Mouse (Mus musculus) heart, embryonic 12.5 days (tissue): ENCODE measurements at regions not wholly inside any gene's neighbourhood (a gene's known extent, or its start where the extent isn't known, plus 50 kb on each side); places are given as distances from the start of the nearest gene placed in this dataset.

Experiments
- ATAC-seq: fragments of 200-750 bp; cut with Nextera tagmentation; 2 replicates; pipeline ENCODE4 v1.8.0; 2017; ENCODE audit warnings: moderate TSS enrichment, moderate library complexity; ENCODE audit not compliant: insufficient number of reproducible peaks, low FRiP score
- H3K27ac ChIP-seq: fragments of 300-500 bp; sonication (generic); 2 replicates; pipeline ENCODE4 v1.5.1; 2016; ENCODE audit warnings: mild to moderate bottlenecking, moderate library complexity; ENCODE audit not compliant: poor library complexity, severe bottlenecking
- H3K27me3 ChIP-seq: fragments of 300-500 bp; sonication (generic); replicated peaks from 2 replicates; pipeline ENCODE4 v1.6.1; 2016; ENCODE audit warnings: mild to moderate bottlenecking, moderate library complexity
- H3K36me3 ChIP-seq: fragments of 300-500 bp; sonication (generic); 2 replicates; pipeline ENCODE4 v1.6.1; 2016; ENCODE audit warnings: mild to moderate bottlenecking, moderate library complexity
- H3K4me1 ChIP-seq: fragments of 300-500 bp; sonication (generic); replicated peaks from 2 replicates; pipeline ENCODE4 v1.6.1; 2016; ENCODE audit warnings: mild to moderate bottlenecking
- H3K4me2 ChIP-seq: fragments of 300-500 bp; sonication (generic); 2 replicates; pipeline ENCODE4 v1.6.1; 2016; ENCODE audit warnings: mild to moderate bottlenecking, moderate library complexity
- H3K4me3 ChIP-seq: fragments of 300-500 bp; sonication (generic); 2 replicates; pipeline ENCODE4 v1.5.1; 2016; ENCODE audit warnings: mild to moderate bottlenecking
- H3K9ac ChIP-seq: fragments of 300-500 bp; sonication (generic); 2 replicates; pipeline ENCODE4 v1.6.1; 2016; ENCODE audit warnings: mild to moderate bottlenecking, moderate library complexity
- H3K9me3 ChIP-seq: fragments of 300-500 bp; sonication (generic); replicated peaks from 2 replicates; pipeline ENCODE4 v1.6.1; 2016; ENCODE audit warnings: mild to moderate bottlenecking, moderate library complexity
- WGBS: fragments of 180-500 bp; shearing (Covaris S2); methylation state at CpG from one replicate; pipeline ENCODE4 v1.1.7; 2016; 5-methylcytosine and 5-hydroxymethylcytosine counted together

DNA sequence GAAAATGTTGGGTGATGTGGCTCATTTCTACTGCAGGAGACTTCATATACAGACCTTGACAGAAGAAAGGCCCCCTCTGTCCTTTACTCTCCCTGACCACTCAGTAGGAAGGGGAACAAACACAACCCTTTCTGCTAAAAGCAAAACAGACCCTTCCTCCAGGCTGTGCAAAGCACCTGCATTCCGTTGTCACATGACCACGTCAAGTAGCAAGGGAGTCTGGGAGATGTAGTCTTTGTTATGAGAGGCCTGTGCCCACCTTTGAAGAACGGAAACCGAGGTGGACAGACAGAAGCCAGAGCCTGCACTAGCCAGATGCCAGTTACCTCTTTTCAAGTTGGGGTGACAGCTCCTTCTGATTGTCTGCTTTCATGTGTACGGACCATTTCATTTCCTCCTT is 161.3 kb downstream of the Vrk1 start:
- 56% methylated on average over 5 of the region's 5 CpGs for WGBS
- Histone ChIP-seq H3K27ac (no peak overlapping the region), H3K27me3 (peaks cover 33% of the 10 kb centered on the region), H3K4me2 (no peak overlapping the region), H3K4me1 (peaks cover 5% of the 10 kb centered on the region; the same call in 1 of the 2 replicates), H3K9ac (no peak overlapping the region), H3K9me3 (no peaks in the 10 kb centered on the region; the same call in 1 of the 2 replicates), H3K4me3 (no peak overlapping the region), H3K36me3 (no peaks in the 10 kb centered on the region)
- ATAC-seq = no peak

- Histone ChIP-seq H3K9me3 (no peaks in the 10 kb centered on the region; the same call in 1 of the 2 replicates), H3K27me3 (peaks cover 42% of the 10 kb centered on the region), H3K27ac (no peak overlapping the region), H3K9ac (no peak overlapping the region), H3K36me3 (no peaks in the 10 kb centered on the region), H3K4me3 (no peak overlapping the region), H3K4me1 (peaks cover 5% of the 10 kb centered on the region; the same call in 1 of the 2 replicates), H3K4me2 (no peak overlapping the region)
- 42% methylated on average over 8 of the region's 8 CpGs for WGBS
- no peak for ATAC-seq
These were observed 163.2 kb downstream of the Vrk1 start for GRCm38 (mm10) chr12:106173211-106173610.

DNA sequence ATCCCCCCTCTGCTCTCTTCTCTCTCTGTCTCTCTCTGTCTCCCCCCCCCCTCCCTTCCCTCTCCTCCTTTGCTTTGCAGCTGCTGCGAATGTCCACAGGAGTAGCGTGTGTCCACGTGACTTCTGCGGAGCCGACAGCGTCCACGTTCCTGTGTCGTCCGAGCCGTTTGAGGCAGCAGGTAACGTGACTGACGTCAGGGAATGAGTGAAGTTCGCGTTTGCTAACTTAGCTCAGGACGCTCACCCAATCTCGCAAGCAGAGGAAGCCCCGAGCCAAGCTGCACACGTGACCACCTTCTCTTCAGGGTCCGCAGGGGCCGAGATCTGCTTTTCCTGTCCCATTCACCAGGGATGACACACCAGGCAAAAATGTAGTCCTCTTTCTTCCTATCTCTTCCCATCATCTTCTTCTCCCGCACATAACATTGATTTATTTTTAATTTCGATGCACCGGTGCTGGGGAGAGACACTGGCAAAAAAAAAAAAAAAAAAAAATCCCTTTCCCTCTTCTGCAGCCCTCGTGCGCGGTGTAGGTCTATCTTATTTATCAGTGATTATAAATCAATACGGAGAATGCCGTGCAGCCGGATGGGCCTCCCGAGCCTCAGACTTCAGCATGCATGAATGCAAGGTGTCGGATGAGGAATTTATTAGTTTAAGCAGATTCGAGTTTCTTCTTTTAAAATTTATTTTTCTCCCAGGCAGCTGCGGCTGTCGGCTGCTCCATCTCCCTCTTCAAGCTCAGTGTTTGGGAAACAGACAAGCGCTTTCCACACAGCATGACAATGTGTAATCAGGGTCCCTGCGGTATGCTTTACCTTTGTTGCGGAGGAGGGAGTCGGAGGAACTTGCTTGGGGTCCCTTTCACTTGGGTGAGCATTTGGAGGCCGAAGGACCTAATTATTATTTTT is 164.3 kb downstream of the Vrk1 start:
- H3K9me3 ChIP-seq = no peaks in the 10 kb centered on the region; the same call in 1 of the 2 replicates
- peaks cover 50% of the 10 kb centered on the region for H3K27me3 ChIP-seq
- H3K4me2 ChIP-seq = peak overlapping the region; percentile 71
- H3K9ac ChIP-seq = no peak overlapping the region
- H3K27ac ChIP-seq = no peak overlapping the region
- no peaks in the 10 kb centered on the region for H3K36me3 ChIP-seq
- peaks cover 5% of the 10 kb centered on the region; the same call in 1 of the 2 replicates for H3K4me1 ChIP-seq
- ATAC-seq = peak; percentile 59; the same call in 1 of the 2 replicates
- peak overlapping the region; percentile 48 for H3K4me3 ChIP-seq
- WGBS = 2% methylated on average over 39 of the region's 39 CpGs

- Histone ChIP-seq H3K9ac (no peak overlapping the region), H3K9me3 (no peaks in the 10 kb centered on the region), H3K27ac (no peak overlapping the region), H3K36me3 (no peaks in the 10 kb centered on the region), H3K4me1 (peaks cover 5% of the 10 kb centered on the region; the same call in 1 of the 2 replicates), H3K4me2 (peak overlapping the region; percentile 71), H3K27me3 (peaks cover 56% of the 10 kb centered on the region), H3K4me3 (peak overlapping the region; percentile 48)
- ATAC-seq = no peak
- WGBS = 4% methylated on average over 27 of the region's 27 CpGs
These were observed 165.1 kb downstream of the Vrk1 start for GRCm38 (mm10) chr12:106174981-106175700.

DNA sequence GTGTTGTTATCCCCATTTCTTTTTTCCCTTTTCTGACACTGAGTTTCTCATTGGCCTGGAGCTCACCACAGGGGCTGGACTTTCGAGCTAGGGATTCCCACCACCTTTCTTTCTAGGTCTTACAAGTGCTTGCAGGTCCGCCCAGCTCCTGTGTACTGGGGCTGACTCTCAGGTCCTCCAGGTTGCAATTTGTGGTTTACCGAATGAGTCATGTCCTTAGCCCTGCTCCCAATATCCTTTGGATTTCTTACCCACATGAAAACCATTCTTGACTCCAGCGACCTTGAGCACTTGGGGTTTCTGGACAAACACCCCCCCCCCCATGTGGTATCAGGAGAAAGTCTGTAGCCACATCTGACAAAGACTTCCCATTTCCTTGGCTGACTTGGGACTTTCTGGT is 167.3 kb downstream of the Vrk1 start:
- H3K4me2 ChIP-seq = no peak overlapping the region
- peaks cover 56% of the 10 kb centered on the region for H3K27me3 ChIP-seq
- peaks cover 5% of the 10 kb centered on the region; the same call in 1 of the 2 replicates for H3K4me1 ChIP-seq
- 61% methylated on average over 4 of the region's 4 CpGs for WGBS
- no peak overlapping the region for H3K27ac ChIP-seq
- no peaks in the 10 kb centered on the region for H3K9me3 ChIP-seq
- H3K4me3 ChIP-seq = no peak overlapping the region
- ATAC-seq = no peak
- no peak overlapping the region for H3K9ac ChIP-seq
- H3K36me3 ChIP-seq = no peaks in the 10 kb centered on the region

DNA sequence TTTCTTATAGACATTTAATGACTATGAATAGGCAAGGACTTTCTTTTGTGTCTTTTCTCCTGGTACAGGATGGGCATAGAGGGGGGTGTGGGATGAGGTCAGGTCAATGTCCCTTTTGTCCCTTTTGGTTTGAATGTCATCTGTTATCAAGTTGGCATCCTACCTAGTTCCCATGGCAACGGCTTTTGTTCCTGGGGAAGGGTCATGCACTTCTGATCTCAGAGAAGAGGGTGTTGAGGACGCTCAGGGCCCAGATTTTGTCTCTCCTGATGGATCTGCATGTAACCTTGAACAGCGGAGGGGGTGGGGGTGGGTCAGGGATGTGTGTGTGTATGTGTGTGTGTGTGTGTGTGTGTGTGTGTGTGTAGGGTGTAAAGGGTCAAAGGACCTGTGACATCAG is 167.8 kb downstream of the Vrk1 start:
- H3K4me3 ChIP-seq = no peak overlapping the region
- H3K36me3 ChIP-seq = no peaks in the 10 kb centered on the region
- peaks cover 50% of the 10 kb centered on the region for H3K27me3 ChIP-seq
- no peak overlapping the region for H3K9ac ChIP-seq
- no peak for ATAC-seq
- H3K27ac ChIP-seq = no peak overlapping the region
- H3K4me2 ChIP-seq = no peak overlapping the region
- H3K9me3 ChIP-seq = no peaks in the 10 kb centered on the region
- 72% methylated on average over 3 of the region's 3 CpGs for WGBS
- H3K4me1 ChIP-seq = peaks cover 5% of the 10 kb centered on the region; the same call in 1 of the 2 replicates

DNA sequence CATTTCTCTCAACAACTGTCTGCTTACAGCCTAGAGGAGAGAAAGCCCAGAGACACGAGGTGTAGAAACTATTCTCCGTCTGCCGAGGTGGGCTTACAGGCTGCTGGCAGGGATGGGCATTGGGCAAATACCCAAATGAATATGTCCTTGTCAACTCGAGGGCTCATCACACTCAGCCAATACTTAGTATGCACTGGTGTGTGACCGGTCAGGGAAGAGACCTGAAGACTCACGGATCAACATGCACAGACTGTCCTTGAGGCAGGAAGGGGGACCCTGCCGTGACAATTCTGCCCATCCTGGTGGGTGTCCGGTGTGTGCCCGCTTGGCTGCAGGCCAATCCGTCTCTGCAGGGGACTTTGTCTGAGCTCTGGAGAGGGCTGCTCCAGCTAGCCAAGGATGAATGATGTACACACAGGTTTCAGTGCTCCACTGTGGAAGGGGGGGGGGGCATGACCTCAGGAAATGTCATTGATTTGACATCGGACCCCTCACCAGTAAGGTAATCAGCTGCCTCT is 168.7 kb downstream of the Vrk1 start:
- Histone ChIP-seq H3K4me2 (no peak overlapping the region), H3K4me3 (no peak overlapping the region), H3K27ac (no peak overlapping the region), H3K27me3 (peaks cover 42% of the 10 kb centered on the region), H3K9me3 (no peaks in the 10 kb centered on the region), H3K9ac (no peak overlapping the region), H3K4me1 (peaks cover 5% of the 10 kb centered on the region; the same call in 1 of the 2 replicates), H3K36me3 (no peaks in the 10 kb centered on the region)
- ATAC-seq = no peak
- 85% methylated on average over 11 of the region's 11 CpGs for WGBS

GRCm38 (mm10) chr12:106182923-106183322 is 172.9 kb downstream of the Vrk1 start:
- no peak overlapping the region for H3K4me2 ChIP-seq
- H3K27me3 ChIP-seq = peaks cover 34% of the 10 kb centered on the region
- no peak overlapping the region for H3K27ac ChIP-seq
- H3K9me3 ChIP-seq = no peaks in the 10 kb centered on the region
- 65% methylated on average over 7 of the region's 7 CpGs for WGBS
- no peak overlapping the region for H3K9ac ChIP-seq
- no peak for ATAC-seq
- H3K4me1 ChIP-seq = no peaks in the 10 kb centered on the region
- no peak overlapping the region for H3K4me3 ChIP-seq
- H3K36me3 ChIP-seq = no peaks in the 10 kb centered on the region

- Histone ChIP-seq H3K4me3 (no peak overlapping the region), H3K9me3 (no peaks in the 10 kb centered on the region), H3K9ac (no peak overlapping the region), H3K27me3 (peaks cover 29% of the 10 kb centered on the region), H3K36me3 (no peaks in the 10 kb centered on the region), H3K4me2 (no peak overlapping the region), H3K27ac (no peak overlapping the region), H3K4me1 (no peaks in the 10 kb centered on the region)
- no peak for ATAC-seq
- WGBS = 50% methylated on average over 5 of the region's 5 CpGs
These were observed 173.9 kb downstream of the Vrk1 start for GRCm38 (mm10) chr12:106183973-106184372.

DNA sequence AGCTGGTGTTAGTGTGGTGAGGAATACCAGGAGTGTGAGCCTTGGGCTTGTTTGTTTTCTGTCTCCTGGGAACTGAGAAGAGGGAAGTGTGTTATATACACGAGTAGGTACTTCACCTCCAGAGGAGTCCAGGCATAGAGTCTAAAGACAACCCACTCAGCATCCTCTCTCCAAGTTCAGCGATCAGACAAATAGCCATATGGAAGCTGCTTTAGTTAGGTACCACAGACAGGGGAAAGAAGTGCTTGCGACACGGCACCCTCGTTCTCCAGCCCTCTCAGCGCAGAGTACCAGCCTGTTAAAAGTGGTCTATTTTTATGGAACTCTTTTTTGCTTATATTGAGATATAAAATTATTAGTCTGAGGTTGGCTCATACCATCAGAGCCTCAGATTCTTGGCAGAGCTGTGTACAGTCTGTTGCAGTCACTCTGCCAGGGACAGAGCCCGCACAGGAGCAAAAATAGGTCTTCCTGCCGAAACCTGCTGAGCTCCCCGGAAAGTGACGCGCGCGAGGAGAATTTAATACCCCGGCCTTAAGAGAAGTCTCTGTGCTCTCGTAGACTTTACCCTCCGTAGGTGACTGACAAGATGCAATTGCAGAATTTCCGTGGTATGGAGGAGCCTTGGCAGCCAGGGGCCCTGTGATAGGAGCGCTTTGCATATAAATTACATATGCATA is 175.5 kb downstream of the Vrk1 start:
- no peak for ATAC-seq
- 61% methylated on average over 18 of the region's 18 CpGs for WGBS
- H3K36me3 ChIP-seq = no peaks in the 10 kb centered on the region
- H3K4me3 ChIP-seq = no peak overlapping the region
- H3K27ac ChIP-seq = no peak overlapping the region
- no peaks in the 10 kb centered on the region for H3K9me3 ChIP-seq
- peaks cover 17% of the 10 kb centered on the region for H3K27me3 ChIP-seq
- no peaks in the 10 kb centered on the region for H3K4me1 ChIP-seq
- H3K9ac ChIP-seq = no peak overlapping the region
- H3K4me2 ChIP-seq = no peak overlapping the region
